Mouse (Mus musculus) fibroblast of lung, adult 2 months (primary cell): Measurements from ENCODE around the gene Fcmr.

Source experiments
- DNase-seq: peaks from one replicate; pipeline ENCODE4 v3.0.0-alpha.2; 2011; ENCODE audit warnings: low read depth

Fcmr gene

GRCm38 (mm10) chr1:130865541-130866221, at the start of gene Fcmr:
Gene Fcmr (plus strand): TSS chr1:130865669.
- no peak for DNase-seq

GRCm38 (mm10) chr1:130819737-130820136, 45.7 kb upstream of the Fcmr start:
- no peak for DNase-seq

GRCm38 (mm10) chr1:130820316-130821148, 44.9 kb upstream of the Fcmr start:
- no peak for DNase-seq

GRCm38 (mm10) chr1:130821149-130821471, 44.4 kb upstream of the Fcmr start:
- no peak for DNase-seq

GRCm38 (mm10) chr1:130821911-130822625, 43.4 kb upstream of the Fcmr start:
- no peak for DNase-seq

GRCm38 (mm10) chr1:130826448-130826847, 39.0 kb upstream of the Fcmr start, which contains the start of gene Pigr:
Gene Pigr (plus strand): TSS chr1:130826684.
- no peak for DNase-seq

- no peak for DNase-seq
Measured at GRCm38 (mm10) chr1:130828656-130829055, 36.8 kb upstream of the Fcmr start.

- DNase-seq, result no peak
Measured at GRCm38 (mm10) chr1:130829906-130830830, 35.3 kb upstream of the Fcmr start.

- DNase-seq, result no peak
Measured at GRCm38 (mm10) chr1:130832230-130833149, 33.0 kb upstream of the Fcmr start.

- no peak for DNase-seq
Measured at GRCm38 (mm10) chr1:130835161-130835936, 30.1 kb upstream of the Fcmr start.

- no peak for DNase-seq
Measured at GRCm38 (mm10) chr1:130838288-130838687, 27.2 kb upstream of the Fcmr start.

GRCm38 (mm10) chr1:130840599-130841379, 24.7 kb upstream of the Fcmr start:
- DNase-seq, result no peak

GRCm38 (mm10) chr1:130841621-130842020, 23.8 kb upstream of the Fcmr start:
- DNase-seq, result no peak

GRCm38 (mm10) chr1:130844516-130844915, 21.0 kb upstream of the Fcmr start:
- DNase-seq, result no peak

- DNase-seq, result no peak
Measured at GRCm38 (mm10) chr1:130849530-130850214, 15.8 kb upstream of the Fcmr start.

- no peak for DNase-seq
Measured at GRCm38 (mm10) chr1:130850405-130850804, 15.1 kb upstream of the Fcmr start.

GRCm38 (mm10) chr1:130854819-130855218, 10.7 kb upstream of the Fcmr start:
- no peak for DNase-seq

GRCm38 (mm10) chr1:130855723-130856122, 9.7 kb upstream of the Fcmr start:
- DNase-seq, result no peak
